Mouse (Mus musculus): ENCODE data around the gene Col5a1.

DNA sequence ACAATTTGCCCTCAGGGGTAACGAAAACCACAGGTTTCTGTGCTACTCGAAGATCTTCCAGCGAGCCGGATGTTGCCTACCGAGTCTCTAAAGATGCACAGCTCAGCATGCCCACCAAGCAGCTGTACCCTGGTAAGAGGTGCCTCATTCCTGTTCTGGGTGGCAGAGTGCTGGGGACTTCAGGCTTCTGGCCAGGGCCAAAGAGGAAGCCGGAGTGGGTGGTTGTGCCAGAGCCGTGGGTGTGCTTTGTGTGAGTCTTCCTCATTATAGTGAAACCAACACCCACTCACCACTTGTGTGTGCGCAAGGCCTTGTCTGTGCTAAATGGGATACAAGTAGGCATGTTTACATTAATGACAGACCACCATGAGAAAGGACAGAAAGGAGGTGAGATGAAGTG, 35.8 kb downstream of the Col5a1 start:
- TF ChIP-seq POLR2A (IDR thresholded peaks at IDR 0.05; ENCODE audit: low read depth, low read length) (no peak), CTCF (IDR thresholded peaks at IDR 0.05; ENCODE audit: extremely low read depth, insufficient read length, insufficient replicate concordance, low read depth, low read length) (no peak)

Measured in small intestine, adult 2 months (tissue).